Mouse (Mus musculus): ENCODE data around the gene Arf6. TPM values are rescaled to one million over a fixed set of nuclear protein-coding genes. Genes with fewer than 3 reads are reported as not detected.

Arf6 gene
- polyA plus RNA-seq, 1 experiment, result 78.0 TPM

- H3K9ac ChIP-seq (ENCODE audit: low read depth, poor library complexity, severe bottlenecking), result no peak overlapping the region
- no peaks in the 10 kb centered on the region for H3K36me3 ChIP-seq (ENCODE audit: control insufficient read depth, insufficient read depth, low read length, poor library complexity, severe bottlenecking)
- H3K27ac ChIP-seq (ENCODE audit: insufficient read depth, low read length), result no peak overlapping the region
- H3K4me1 ChIP-seq (ENCODE audit: control insufficient read depth, insufficient read depth, low read length), result no peaks in the 10 kb centered on the region
- H3K4me3 ChIP-seq (ENCODE audit: low read depth, low read length), result no peak overlapping the region
- H3K9me3 ChIP-seq (replicated peaks; ENCODE audit: control insufficient read depth, insufficient read depth, low read length, poor library complexity, severe bottlenecking), result no peaks in the 10 kb centered on the region
- no peaks in the 10 kb centered on the region for H3K27me3 ChIP-seq (ENCODE audit: control insufficient read depth, insufficient read depth, low read length, poor library complexity, severe bottlenecking)
- TF ChIP-seq POLR2A (IDR thresholded peaks at IDR 0.05; ENCODE audit: insufficient read depth, low read length) (no peak), CTCF (IDR thresholded peaks at IDR 0.05; ENCODE audit: low read depth, low read length) (no peak), EP300 (IDR thresholded peaks at IDR 0.05; ENCODE audit: insufficient read depth, low read depth, low read length) (no peak)
Observed at GRCm38 (mm10) chr12:69416793-69417192, 44.8 kb downstream of the Arf6 start.

GRCm38 (mm10) chr12:69417701-69418291 lies 45.8 kb downstream of the Arf6 start:
- H3K4me1 ChIP-seq (ENCODE audit: control insufficient read depth, insufficient read depth, low read length), result no peaks in the 10 kb centered on the region
- H3K36me3 ChIP-seq (ENCODE audit: control insufficient read depth, insufficient read depth, low read length, poor library complexity, severe bottlenecking), result no peaks in the 10 kb centered on the region
- 0 out of 2 replicates have a peak overlapping the region, but pooled peaks have one; percentile 24 for H3K4me3 ChIP-seq (ENCODE audit: low read depth, low read length)
- no peak overlapping the region for H3K9ac ChIP-seq (ENCODE audit: low read depth, poor library complexity, severe bottlenecking)
- TF ChIP-seq POLR2A (IDR thresholded peaks at IDR 0.05; ENCODE audit: insufficient read depth, low read length), result no peak
- TF ChIP-seq CTCF (IDR thresholded peaks at IDR 0.05; ENCODE audit: low read depth, low read length), result no peak
- TF ChIP-seq EP300 (IDR thresholded peaks at IDR 0.05; ENCODE audit: insufficient read depth, low read depth, low read length), result no peak
- no peak overlapping the region for H3K27ac ChIP-seq (ENCODE audit: insufficient read depth, low read length)
- H3K9me3 ChIP-seq (replicated peaks; ENCODE audit: control insufficient read depth, insufficient read depth, low read length, poor library complexity, severe bottlenecking), result no peaks in the 10 kb centered on the region
- H3K27me3 ChIP-seq (ENCODE audit: control insufficient read depth, insufficient read depth, low read length, poor library complexity, severe bottlenecking), result no peaks in the 10 kb centered on the region

GRCm38 (mm10) chr12:69418606-69419005 lies 46.7 kb downstream of the Arf6 start:
- no peaks in the 10 kb centered on the region for H3K27me3 ChIP-seq (ENCODE audit: control insufficient read depth, insufficient read depth, low read length, poor library complexity, severe bottlenecking)
- TF ChIP-seq CTCF (IDR thresholded peaks at IDR 0.05; ENCODE audit: low read depth, low read length) (no peak), EP300 (IDR thresholded peaks at IDR 0.05; ENCODE audit: insufficient read depth, low read depth, low read length) (no peak), POLR2A (IDR thresholded peaks at IDR 0.05; ENCODE audit: insufficient read depth, low read length) (no peak)
- peak overlapping the region; percentile 24 for H3K4me3 ChIP-seq (ENCODE audit: low read depth, low read length)
- no peak overlapping the region for H3K9ac ChIP-seq (ENCODE audit: low read depth, poor library complexity, severe bottlenecking)
- no peak overlapping the region for H3K27ac ChIP-seq (ENCODE audit: insufficient read depth, low read length)
- no peaks in the 10 kb centered on the region for H3K36me3 ChIP-seq (ENCODE audit: control insufficient read depth, insufficient read depth, low read length, poor library complexity, severe bottlenecking)
- no peaks in the 10 kb centered on the region for H3K4me1 ChIP-seq (ENCODE audit: control insufficient read depth, insufficient read depth, low read length)
- no peaks in the 10 kb centered on the region for H3K9me3 ChIP-seq (replicated peaks; ENCODE audit: control insufficient read depth, insufficient read depth, low read length, poor library complexity, severe bottlenecking)

GRCm38 (mm10) chr12:69419017-69419605 lies 47.2 kb downstream of the Arf6 start:
- Histone ChIP-seq H3K36me3 (ENCODE audit: control insufficient read depth, insufficient read depth, low read length, poor library complexity, severe bottlenecking) (no peaks in the 10 kb centered on the region), H3K4me3 (ENCODE audit: low read depth, low read length) (no peak overlapping the region), H3K27ac (ENCODE audit: insufficient read depth, low read length) (no peak overlapping the region), H3K9ac (ENCODE audit: low read depth, poor library complexity, severe bottlenecking) (no peak overlapping the region), H3K27me3 (ENCODE audit: control insufficient read depth, insufficient read depth, low read length, poor library complexity, severe bottlenecking) (no peaks in the 10 kb centered on the region), H3K9me3 (replicated peaks; ENCODE audit: control insufficient read depth, insufficient read depth, low read length, poor library complexity, severe bottlenecking) (no peaks in the 10 kb centered on the region), H3K4me1 (ENCODE audit: control insufficient read depth, insufficient read depth, low read length) (no peaks in the 10 kb centered on the region)
- TF ChIP-seq CTCF (IDR thresholded peaks at IDR 0.05; ENCODE audit: low read depth, low read length) (no peak), EP300 (IDR thresholded peaks at IDR 0.05; ENCODE audit: insufficient read depth, low read depth, low read length) (no peak), POLR2A (IDR thresholded peaks at IDR 0.05; ENCODE audit: insufficient read depth, low read length) (no peak)

DNA sequence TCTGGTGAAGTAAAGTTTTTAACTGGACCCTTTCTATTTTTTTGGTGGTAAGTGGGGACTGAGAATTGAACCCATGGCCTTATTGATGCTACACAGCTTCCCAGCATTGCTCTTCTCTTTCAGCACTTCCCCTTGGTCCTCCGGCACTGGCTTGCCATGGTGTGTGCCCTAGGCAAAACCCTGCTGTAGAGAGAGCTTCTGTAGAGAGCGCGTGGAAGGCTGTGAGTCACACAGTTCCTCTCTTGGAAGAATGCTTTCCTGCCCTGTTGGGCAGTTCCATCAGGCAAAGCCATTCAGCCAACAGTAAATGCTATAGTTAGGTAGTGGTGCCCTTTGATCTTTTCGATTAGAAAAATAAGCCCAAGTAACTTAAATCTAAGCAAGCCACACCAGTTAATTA lies 47.7 kb downstream of the Arf6 start:
- H3K4me3 ChIP-seq (ENCODE audit: low read depth, low read length), result no peak overlapping the region
- H3K36me3 ChIP-seq (ENCODE audit: control insufficient read depth, insufficient read depth, low read length, poor library complexity, severe bottlenecking), result no peaks in the 10 kb centered on the region
- H3K9me3 ChIP-seq (replicated peaks; ENCODE audit: control insufficient read depth, insufficient read depth, low read length, poor library complexity, severe bottlenecking), result no peaks in the 10 kb centered on the region
- no peaks in the 10 kb centered on the region for H3K4me1 ChIP-seq (ENCODE audit: control insufficient read depth, insufficient read depth, low read length)
- H3K9ac ChIP-seq (ENCODE audit: low read depth, poor library complexity, severe bottlenecking), result no peak overlapping the region
- H3K27me3 ChIP-seq (ENCODE audit: control insufficient read depth, insufficient read depth, low read length, poor library complexity, severe bottlenecking), result no peaks in the 10 kb centered on the region
- TF ChIP-seq EP300 (IDR thresholded peaks at IDR 0.05; ENCODE audit: insufficient read depth, low read depth, low read length) (no peak), POLR2A (IDR thresholded peaks at IDR 0.05; ENCODE audit: insufficient read depth, low read length) (no peak), CTCF (IDR thresholded peaks at IDR 0.05; ENCODE audit: low read depth, low read length) (no peak)
- no peak overlapping the region for H3K27ac ChIP-seq (ENCODE audit: insufficient read depth, low read length)

DNA sequence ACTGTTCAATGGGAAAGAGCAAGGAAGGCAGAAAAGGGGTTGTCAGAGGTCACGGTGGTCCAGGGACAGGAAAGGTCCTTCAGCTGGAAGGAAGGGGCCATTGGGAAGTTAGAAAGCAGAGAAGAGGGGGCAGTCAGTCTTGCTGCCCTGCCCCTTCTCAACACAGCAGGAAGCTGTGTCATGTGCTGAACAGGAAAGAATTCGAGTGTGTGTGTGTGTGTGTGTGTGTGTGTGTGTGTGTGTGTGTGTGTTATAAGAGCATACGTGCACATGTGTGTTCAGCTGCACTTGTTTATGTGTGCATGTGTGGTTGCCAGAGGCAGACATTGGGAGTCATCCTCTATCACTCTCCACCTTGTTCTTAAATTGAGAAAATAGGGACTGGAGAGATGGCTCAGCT lies 48.8 kb downstream of the Arf6 start:
- TF ChIP-seq EP300 (IDR thresholded peaks at IDR 0.05; ENCODE audit: insufficient read depth, low read depth, low read length) (no peak), CTCF (IDR thresholded peaks at IDR 0.05; ENCODE audit: low read depth, low read length) (no peak), POLR2A (IDR thresholded peaks at IDR 0.05; ENCODE audit: insufficient read depth, low read length) (no peak)
- no peaks in the 10 kb centered on the region for H3K36me3 ChIP-seq (ENCODE audit: control insufficient read depth, insufficient read depth, low read length, poor library complexity, severe bottlenecking)
- H3K4me3 ChIP-seq (ENCODE audit: low read depth, low read length), result no peak overlapping the region
- H3K9me3 ChIP-seq (replicated peaks; ENCODE audit: control insufficient read depth, insufficient read depth, low read length, poor library complexity, severe bottlenecking), result no peaks in the 10 kb centered on the region
- no peak overlapping the region for H3K27ac ChIP-seq (ENCODE audit: insufficient read depth, low read length)
- no peaks in the 10 kb centered on the region for H3K4me1 ChIP-seq (ENCODE audit: control insufficient read depth, insufficient read depth, low read length)
- H3K9ac ChIP-seq (ENCODE audit: low read depth, poor library complexity, severe bottlenecking), result no peak overlapping the region
- no peaks in the 10 kb centered on the region for H3K27me3 ChIP-seq (ENCODE audit: control insufficient read depth, insufficient read depth, low read length, poor library complexity, severe bottlenecking)

Measured in ES-Bruce4 (cell line).